Mouse (Mus musculus) embryo, embryonic 9.5 days (tissue): ENCODE data around the gene Rab8b.
"Not testable (repeated sequence)": the region's sequence is repeated elsewhere in the genome, so short reads cannot be mapped to it uniquely, and the experiment has no call there.

Source experiments
- DNase-seq: peaks from one replicate; pipeline ENCODE4 v3.0.0-alpha.2; 2017; ENCODE audit errors: extremely low spot score

Gene Rab8b

DNA sequence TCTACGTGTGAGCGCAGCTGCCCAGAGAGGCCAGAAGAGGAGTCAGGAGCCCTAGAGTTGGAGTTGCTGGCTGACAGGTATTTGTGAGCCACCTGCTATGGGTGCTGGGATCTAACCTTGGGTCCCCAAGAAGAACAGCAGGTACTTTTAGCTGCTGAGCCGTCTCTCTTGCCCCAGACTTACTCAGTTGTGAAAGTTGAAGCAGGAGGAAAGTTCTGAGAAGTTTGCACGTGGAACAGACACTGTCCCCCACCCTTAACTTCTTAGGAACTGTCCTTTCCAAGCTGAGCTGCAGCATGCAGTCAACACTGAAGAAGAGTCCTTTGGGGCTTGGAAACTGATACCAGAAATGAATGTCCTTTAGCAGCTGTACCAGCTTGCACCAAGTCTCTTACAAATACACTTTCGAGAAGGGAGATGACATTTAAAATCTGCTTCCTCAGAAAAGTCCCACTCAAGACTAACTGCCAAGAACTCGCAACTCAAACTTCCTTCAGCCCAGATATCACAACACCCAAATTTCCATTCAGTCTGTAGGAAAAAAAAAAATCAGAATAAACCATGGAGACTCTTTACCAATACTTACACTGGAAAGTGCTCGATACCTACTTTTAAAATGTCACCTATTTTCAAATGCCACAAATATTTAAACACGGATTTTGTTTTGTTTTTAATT is 2.1 kb downstream of the Rab8b start:
- no peak for DNase-seq

DNA sequence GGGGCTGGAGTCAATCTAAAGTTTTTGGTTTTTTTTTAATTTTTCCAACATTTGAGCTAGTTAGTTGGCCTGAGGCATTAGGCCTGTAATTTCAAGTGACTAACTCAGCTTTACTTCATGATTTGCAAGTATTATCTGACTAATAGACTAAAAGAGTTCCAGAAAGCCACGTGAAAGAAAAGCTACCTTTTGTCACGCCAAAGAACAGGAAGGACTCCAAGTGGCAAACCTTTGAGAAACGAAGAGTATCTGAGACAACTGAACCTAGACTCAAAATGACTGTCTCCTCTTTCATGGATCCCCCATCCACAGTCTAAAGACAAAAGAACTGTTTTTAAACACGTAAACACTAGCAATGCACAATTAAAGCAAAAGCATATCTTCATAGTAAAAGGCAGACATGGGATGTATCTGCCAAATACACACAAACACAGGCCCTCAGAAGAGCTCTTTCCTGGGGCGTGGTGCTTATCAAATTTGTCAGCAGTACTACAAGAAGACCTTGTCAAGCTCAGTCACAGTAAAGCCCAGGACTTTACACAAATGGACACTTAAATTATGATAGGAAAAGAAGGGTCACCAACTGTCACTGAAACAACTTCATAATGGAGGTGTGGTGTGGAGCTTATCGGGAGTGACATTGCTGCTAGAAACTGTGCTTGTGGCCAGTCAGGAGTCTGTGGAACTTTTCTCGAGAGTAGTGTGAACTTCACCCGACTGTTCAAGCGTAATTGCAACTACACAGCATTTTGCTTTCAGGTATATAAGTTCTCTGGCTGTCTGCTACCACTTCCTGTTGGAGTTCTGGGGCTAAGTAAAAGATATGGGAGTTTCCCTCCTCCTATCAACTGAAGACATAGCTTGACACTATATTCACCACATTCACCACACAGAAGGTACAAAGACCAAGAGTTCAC is 3.4 kb downstream of the Rab8b start:
- DNase-seq: no peak

DNA sequence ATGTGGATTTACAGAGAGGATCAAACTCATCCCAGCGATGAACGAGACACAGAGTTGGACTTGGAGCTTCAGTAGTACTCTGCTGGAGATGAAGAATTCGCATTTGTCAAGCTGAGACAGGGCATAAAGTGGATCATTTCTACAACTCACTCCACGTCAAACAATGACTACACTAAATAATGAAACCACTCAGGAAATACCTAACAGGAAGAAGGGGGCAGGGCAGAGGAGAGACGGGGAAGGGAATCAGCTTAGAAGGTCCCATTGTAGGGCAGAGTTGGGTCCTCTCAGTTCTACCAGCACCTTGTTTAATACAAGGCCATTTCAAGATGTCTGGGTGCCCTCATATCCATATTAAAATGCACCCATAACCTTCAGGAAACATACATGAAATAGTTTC is 4.1 kb downstream of the Rab8b start:
- DNase-seq: no peak

DNA sequence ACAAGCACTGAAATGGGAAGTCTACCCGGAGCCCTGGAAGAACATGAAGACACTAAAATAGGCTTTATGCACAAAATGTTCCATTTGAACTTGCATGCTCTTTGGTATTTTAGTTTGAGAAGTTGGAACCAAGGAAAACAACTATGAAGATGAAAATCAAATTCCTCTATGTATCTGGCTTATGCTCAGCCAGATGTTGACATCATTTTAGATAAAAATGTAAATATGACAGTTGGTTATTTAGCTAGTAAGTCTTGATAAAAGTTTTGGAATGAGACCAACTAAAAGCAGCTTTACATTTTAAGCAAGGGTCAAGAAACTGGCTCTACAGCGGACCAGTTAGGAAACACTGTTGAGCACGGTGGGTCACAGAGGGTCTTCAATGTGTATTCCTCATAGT is 4.9 kb downstream of the Rab8b start:
- DNase-seq: no peak

DNA sequence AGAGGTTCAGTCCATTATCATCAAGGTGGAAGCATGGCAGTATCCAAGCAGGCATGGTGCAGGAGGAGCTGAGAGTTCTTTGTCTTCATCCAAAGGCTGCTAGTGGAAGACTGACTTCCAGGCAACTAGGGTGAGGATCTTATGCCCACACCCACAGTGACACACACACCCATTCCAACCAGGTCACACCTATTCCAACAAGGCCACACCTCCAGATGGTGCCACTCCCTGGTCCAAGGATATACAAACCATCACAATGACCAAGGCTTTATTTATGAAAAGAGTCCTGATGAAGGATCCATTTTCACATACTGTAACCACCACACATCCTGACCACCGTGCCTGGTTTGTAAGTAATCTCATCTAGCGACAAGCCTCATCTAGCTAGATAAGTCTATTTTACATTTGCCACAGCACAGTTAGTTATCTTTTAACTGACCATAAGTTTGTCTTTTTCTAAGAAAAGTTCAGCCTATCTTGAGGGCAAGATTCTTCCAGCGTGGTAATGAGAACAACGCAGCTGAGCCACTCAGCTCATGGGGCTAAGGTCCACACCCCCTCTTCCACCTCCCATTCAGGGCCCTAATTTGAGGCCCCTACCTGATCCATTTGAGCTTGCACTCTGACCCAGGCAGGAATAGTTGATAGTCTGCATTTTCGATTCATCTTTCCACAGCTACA is 6.1 kb downstream of the Rab8b start:
- not testable (repeated sequence) for DNase-seq

DNA sequence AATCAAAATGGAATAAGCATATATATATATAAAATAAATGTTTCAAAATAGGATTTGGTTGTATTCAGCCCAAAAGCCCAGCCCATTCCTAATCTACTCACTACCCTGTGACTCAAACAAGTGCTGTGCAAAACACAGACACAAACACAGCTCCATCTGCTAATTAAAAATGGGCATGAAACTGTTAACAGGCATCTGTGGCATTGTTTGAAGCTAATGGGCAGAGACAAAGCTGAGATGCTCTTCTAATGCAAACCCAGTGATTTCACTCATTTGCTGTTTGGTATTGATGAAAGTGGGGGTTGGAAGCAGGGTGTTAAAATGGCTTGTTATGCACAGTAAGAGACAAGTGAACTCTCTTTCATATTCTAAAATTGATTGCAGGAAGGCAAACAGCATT is 7.2 kb downstream of the Rab8b start:
- DNase-seq: no peak

DNA sequence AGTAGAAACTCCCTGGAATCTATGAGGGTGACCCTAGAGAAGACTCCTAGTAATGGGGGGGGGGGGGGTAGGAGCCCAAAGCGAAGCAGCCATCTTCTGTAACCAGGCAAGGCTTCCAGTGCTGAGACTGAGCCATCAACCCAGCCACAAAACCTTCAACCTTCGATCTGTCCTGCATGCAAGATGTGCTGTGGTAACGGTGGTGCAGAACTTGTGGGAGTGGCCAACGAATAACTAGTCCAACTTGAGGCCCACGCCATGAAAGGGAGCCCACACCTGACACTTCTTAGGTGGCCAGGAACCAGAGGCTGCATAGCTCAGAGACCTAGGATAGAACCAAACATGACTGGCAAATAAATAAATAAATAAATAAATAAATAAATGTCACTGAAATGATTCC is 8.8 kb downstream of the Rab8b start:
- no peak for DNase-seq

DNA sequence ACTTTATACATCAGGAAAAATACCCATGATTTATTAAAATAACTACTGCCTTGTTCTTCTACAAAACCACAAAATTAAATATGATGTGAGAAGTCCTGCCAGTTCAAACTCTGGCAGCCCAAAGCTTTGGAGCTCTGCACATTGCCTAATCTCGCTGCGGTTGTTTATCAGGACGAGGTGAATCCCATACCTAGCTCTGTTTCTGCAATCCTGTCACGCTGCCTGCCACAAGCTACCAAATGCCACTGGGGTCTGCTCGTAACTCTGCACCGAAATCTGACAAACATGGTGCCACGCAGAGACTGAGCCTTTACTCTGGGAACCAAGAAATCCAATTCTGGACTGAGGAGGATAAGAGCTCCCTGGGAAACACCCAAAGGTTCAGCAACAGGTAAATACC is 9.6 kb downstream of the Rab8b start:
- no peak for DNase-seq

DNA sequence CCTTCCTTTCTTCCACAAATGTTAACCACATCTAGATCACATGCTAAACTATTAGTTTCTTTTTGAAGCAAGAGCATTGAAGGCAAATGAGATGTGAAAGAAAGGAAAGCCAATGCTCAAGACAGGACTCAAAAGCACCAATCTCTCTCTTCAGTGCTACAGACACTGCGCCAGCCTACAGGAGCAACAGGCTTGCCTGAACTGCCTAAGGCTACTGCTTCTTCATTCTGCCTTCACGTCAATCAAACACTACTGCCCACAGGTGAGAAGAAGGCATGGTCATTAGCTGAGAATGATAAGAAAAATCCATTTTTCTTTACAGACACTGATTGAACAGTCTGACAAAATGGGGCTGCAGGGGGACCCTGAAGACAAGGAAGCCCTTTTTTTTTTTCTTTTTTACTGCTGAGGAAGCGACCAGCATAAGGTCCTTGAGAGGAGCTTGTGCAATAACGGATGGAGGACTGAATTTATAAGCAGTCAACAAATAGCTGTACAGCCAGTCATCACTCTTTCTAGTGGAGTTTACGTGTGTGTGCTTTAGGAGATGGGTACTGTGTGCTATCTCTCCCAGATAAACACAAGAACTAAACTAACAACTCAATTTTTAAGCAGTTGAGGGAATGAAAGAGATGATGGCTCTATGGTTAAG is 11.6 kb downstream of the Rab8b start:
- DNase-seq: no peak

DNA sequence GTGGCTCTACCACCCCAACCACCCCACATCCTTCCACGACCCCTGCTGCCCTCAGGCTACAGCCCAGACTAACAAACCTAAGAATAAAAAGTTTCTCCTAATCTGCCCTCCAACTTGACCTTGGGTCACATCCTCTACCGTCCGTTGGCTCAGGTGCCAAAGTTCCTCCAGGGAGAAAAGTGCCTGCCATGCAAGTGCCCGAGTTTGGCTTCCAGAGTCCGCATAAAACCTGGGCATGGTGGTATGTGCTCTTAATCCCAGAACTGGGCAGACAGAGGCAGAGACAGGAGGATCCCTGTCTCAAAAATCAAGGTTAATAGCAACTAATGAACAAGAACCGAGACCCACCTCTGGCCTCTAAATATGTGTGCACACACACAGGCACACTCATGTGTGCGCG is 12.4 kb downstream of the Rab8b start:
- DNase-seq: no peak

DNA sequence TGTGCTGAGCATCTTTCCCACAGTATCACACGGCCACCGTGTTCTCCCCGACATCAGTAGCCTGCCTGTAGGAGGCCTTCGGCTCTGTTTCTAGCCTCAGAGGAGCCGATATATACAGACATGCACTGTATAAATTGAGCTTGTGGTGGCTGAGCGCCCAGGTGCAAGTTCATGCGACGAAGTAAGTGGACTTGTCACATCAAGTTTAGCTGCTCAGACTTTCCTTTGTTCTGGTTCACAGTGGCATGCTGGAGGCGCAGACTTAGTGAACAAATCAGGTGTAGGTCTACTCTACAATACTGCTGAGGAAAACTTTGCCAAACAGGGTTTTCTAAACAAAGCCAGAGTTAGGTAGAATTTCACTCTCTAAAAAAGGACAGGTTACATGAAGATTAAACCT is 13.5 kb downstream of the Rab8b start:
- no peak for DNase-seq

DNA sequence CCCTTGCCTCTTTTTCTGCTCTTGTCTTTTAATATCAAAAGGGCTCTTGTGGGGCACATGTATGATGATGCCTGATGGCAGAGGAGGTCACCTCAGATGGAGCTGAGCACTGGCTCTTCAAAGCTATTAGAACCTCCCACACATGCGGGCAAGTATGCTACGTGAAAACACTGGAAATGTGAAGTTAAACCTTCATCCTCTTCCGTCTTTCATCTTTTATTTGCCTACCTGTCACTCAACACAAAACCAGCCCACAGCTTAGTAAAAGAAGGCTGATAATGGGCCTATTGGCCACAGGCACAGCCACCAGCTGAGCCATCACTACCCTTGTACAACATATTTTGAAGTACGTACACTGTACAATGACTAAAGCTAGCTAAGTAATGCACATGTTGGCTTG is 20.0 kb downstream of the Rab8b start:
- no peak for DNase-seq

DNA sequence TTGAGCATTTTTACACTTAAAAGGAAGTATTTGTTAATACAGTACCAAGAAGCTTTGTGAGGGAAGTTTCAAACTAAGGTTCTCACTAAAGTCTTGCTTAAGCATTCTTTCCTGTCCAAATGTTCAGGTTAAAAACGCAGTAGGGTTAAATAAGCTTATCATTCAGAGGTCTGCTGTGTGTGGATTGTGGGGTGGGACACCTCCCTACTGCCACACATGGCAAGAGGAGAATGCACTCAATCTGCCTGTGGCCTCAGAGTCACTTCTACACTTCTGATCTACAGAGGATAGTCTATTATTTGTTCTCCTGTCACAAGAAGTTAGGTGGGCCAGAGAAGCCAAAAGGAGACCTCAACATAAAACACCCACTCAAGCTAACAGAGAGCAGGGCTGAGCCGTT is 20.4 kb downstream of the Rab8b start:
- no peak for DNase-seq

DNA sequence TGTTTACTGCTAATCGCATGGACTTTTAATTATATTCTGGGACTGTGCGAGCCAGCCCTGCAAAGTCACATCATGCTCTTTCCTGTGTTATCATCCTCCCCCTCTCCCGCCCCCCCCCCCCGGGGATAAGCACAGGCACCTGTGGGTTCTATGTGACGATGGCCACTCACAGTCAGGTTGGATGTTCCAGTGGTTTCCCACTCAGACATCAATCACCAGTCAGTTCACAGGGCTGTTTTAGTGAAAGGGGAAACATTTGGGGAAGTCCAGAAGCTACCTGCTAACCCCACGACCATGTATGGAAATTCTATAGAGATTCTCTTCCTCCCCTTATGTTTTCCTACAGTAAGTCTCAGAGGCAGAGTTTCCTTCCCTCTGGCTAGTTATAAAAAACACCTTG is 21.6 kb downstream of the Rab8b start:
- no peak for DNase-seq

DNA sequence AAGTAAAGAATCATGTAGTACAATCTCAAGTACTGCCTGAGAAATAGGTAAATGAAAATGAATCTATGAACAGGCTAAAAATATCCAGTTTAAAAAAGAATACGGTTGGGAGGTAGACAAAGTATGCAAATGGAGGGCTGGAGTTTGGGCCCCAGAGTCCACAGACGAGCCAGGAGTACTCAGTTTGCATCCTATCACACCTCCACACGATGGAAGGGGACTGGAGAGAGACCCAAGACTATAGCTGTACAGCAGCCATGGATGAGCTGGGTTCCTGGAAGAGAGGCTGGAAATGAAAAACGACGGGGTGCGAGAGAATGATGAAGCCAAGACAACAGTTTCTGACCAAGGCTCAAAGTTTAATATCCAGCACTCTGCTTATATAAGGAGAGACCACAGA is 22.5 kb downstream of the Rab8b start:
- DNase-seq: no peak

DNA sequence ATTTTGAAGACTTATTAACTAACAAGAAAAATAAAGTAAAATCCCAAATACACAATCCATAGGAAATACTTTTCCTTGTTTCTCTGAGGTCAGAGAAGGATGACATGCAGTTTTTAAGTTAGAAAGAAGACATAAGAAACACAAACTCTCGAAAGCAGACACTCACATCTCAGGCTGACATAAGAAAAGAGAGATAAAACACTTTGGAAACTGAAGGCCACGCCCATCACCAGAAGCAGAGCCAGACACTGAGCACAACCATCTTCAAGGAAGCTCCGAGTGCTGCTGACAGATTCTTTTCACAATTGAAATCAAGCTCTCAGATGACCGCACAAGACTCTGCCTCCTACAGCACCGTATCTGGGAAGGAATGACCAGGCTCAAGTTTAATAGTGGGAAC is 23.5 kb downstream of the Rab8b start:
- no peak for DNase-seq

DNA sequence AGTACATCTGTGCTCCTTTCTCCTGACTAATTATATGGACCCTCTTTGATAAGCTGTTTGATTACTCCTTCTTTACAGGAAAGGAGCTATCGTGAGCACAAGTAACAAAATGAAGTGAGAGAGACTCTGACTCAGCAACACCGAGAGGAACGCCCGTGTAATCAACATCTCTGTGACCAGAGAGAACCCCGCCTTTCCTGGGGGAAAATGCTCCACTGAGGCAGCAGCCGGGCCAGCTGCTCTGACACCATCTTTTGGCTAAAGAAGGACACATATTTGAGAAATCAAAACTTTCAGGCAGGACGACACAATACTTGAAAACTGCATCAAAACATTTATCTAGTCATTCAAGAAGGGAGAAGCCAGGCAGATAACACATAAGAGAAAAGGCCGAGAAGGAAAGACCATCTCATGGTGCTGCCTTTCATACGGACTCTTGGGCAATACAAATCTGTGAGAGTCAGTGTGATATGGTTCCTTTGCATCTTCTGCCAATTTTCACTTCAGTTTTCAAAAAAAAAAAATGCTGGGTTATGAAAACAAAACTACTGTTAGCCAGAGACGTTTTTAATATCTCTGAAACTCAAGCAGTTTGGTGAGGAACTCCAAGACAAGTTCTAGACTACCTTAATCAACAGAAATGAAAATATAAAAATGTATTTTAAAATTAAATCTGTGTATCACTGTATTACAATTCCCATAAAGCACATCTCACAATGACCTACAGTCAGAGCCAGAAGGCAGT is 24.3 kb downstream of the Rab8b start:
- DNase-seq: no peak

DNA sequence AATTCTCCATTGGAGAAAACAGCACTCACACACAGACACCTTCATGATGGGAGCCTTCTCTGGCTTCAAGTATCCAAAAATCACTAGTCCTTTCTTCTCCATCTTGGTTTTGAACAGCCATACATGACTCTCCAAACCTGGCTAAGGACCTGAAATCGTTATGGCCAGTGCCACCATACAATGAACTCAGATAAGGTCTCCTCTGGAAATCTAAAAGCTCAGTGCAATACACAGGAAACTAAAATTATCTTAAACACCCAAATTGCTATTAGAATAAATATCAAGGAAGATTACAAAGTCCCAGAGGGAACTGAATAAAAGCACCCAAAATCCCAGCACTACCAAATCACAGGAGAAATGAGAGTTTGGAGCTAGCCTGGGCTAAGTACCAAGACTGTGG is 25.1 kb downstream of the Rab8b start:
- no peak for DNase-seq

DNA sequence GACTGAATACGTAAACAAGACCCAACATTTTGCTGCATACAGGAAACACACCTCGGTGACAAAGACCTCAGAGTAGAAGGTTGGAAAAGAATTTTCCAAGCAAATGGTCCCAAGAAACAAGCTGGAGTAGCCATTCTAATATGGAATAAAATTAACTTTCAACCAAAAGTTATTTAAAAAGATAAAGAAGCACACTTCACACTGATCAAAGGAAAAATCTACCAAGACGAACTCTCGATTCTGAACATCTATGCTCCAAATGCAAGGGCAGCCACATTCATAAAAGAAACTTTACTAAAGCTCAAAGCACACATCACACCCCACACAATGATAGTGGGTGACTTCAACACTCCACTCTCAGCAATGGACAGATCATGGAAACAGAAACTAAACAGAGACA is 27.0 kb downstream of the Rab8b start:
- not testable (repeated sequence) for DNase-seq

DNA sequence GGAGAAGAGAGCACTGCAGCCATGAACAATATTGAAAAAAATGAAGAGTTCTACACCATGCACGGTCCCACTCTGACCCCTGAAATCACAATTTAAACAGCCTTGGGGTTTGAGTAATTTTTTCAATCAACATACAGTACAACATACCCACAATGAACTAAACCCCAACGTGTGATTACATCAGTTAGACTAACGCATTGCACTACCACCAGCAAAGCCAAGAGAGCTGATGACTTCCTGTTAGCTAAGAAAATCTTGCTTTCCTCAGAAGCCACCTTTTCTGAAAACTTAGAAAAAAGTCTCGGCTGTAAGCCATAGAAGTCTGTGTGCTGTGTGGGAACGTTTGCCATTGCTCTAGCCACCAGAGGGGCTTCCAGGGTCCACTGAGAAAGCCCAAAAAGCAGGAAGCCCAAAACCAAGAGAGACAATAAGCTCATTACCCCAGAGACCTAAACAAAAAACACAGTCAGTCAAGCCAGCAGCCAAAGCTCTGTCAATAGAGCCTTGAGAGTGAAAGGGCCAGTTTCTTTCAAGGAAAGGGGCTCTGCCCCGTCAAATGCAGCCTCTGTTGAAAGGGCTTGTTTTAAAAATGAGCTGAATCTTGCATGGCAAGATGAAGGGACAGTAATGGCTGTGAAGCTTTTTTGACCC is 31.4 kb downstream of the Rab8b start:
- DNase-seq: no peak

DNA sequence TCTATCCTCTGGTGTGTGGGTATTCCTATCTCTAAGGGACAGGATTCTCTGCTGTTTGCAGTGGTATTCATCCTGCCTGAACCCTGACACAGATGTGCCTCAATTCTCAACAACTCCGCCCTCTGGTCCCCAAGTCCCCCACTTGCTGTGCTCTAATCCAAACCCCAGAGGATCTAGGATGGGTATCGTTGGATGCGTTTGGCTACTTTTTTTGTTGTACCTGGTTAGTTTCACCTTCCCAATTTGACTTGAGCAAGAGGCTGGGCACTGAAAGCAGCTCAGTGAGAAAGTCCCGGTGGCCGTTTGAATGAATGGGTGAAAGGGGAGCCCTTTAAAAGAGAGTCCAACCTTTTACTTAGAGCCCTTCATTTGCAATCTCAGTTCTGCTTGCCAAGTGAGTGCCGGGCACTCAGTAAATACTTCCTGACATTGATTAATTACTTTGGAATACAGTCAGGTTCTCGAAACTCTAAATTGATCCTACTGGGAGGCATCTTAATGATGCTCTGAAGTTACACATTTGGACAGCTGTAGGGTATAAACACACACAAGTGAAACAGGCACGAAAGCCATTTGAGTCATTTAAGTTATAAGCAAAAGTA is 32.1 kb downstream of the Rab8b start:
- no peak for DNase-seq
